Mouse (Mus musculus): Measurements from ENCODE around the gene Ptpn5. TPM values are rescaled to one million over a fixed set of nuclear protein-coding genes. Genes with fewer than 3 reads are reported as not detected.

Gene Ptpn5
- total RNA-seq (2021), result 100 to 1,000 TPM; 104 to 107 TPM
- long read RNA-seq, experiment 1, transcript Ptpn5-201 (14 exons, 3,145 nt), result major isoform, 66 of 141 reads
- long read RNA-seq, experiment 1, transcript Ptpn5-202 (14 exons, 3,137 nt), result minor isoform, 7 of 141 reads
- long read RNA-seq, experiment 1, partial matches to known transcripts, result 41 of 141 reads
- long read RNA-seq, experiment 1, other reads (novel, unspliced or antisense), result 27 of 141 reads
- long read RNA-seq, experiment 2, transcript Ptpn5-201 (14 exons, 3,145 nt), result major isoform, 94 of 181 reads
- long read RNA-seq, experiment 2, transcript Ptpn5-202 (14 exons, 3,137 nt), result minor isoform, 6 of 181 reads
- long read RNA-seq, experiment 2, partial matches to known transcripts, result 50 of 181 reads
- long read RNA-seq, experiment 2, other reads (novel, unspliced or antisense), result 31 of 181 reads

GRCm38 (mm10) chr7:47133331-47133730, at the start of gene Ptpn5:
Ptpn5 (minus strand) TSS chr7:47133684.
- TF ChIP-seq CTCF (conservative IDR thresholded peaks at IDR 0.05), result no peak
- Histone ChIP-seq H3K4me3 (peak within 1 kb of the TSS; percentile 84), H3K27ac (peak within 1 kb of the TSS; percentile 96)
- DNase-seq (ENCODE audit: low spot score in 2 of 2), result no peak

GRCm38 (mm10) chr7:47170814-47171213, 37.3 kb upstream of the Ptpn5 start:
- H3K27ac ChIP-seq, result no peak overlapping the region
- no peak overlapping the region for H3K4me3 ChIP-seq
- DNase-seq (ENCODE audit: low spot score in 2 of 2), result no peak
- TF ChIP-seq CTCF (conservative IDR thresholded peaks at IDR 0.05), result no peak

GRCm38 (mm10) chr7:47165028-47165427, 31.5 kb upstream of the Ptpn5 start:
- H3K4me3 ChIP-seq, result no peak overlapping the region
- TF ChIP-seq CTCF (conservative IDR thresholded peaks at IDR 0.05), result no peak
- no peak overlapping the region for H3K27ac ChIP-seq
- no peak for DNase-seq (ENCODE audit: low spot score in 2 of 2)

GRCm38 (mm10) chr7:47163203-47163602, 29.7 kb upstream of the Ptpn5 start:
- no peak overlapping the region for H3K4me3 ChIP-seq
- H3K27ac ChIP-seq, result no peak overlapping the region
- no peak for DNase-seq (ENCODE audit: low spot score in 2 of 2)
- TF ChIP-seq CTCF (conservative IDR thresholded peaks at IDR 0.05), result peak; percentile 17; the same call in 1 of the 2 replicates

- no peak for DNase-seq (ENCODE audit: low spot score in 2 of 2)
- Histone ChIP-seq H3K27ac (no peak overlapping the region), H3K4me3 (no peak overlapping the region)
- TF ChIP-seq CTCF (conservative IDR thresholded peaks at IDR 0.05), result no peak
Observed at GRCm38 (mm10) chr7:47158451-47158850, 25.0 kb upstream of the Ptpn5 start.

- no peak for DNase-seq (ENCODE audit: low spot score in 2 of 2)
- H3K27ac ChIP-seq, result no peak overlapping the region
- H3K4me3 ChIP-seq, result no peak overlapping the region
- TF ChIP-seq CTCF (conservative IDR thresholded peaks at IDR 0.05), result no peak
Observed at GRCm38 (mm10) chr7:47157743-47158142, 24.3 kb upstream of the Ptpn5 start.

- no peak overlapping the region for H3K4me3 ChIP-seq
- no peak overlapping the region for H3K27ac ChIP-seq
- TF ChIP-seq CTCF (conservative IDR thresholded peaks at IDR 0.05), result no peak
- peak in 1 of 2 experiments; percentile 48 for DNase-seq (ENCODE audit: low spot score in 2 of 2)
Observed at GRCm38 (mm10) chr7:47155849-47156248, 22.4 kb upstream of the Ptpn5 start.

GRCm38 (mm10) chr7:47155396-47155795, 21.9 kb upstream of the Ptpn5 start:
- TF ChIP-seq CTCF (conservative IDR thresholded peaks at IDR 0.05), result peak; percentile 61
- no peak for DNase-seq (ENCODE audit: low spot score in 2 of 2)
- Histone ChIP-seq H3K27ac (no peak overlapping the region), H3K4me3 (no peak overlapping the region)

GRCm38 (mm10) chr7:47150420-47151061, 17.1 kb upstream of the Ptpn5 start:
- TF ChIP-seq CTCF (conservative IDR thresholded peaks at IDR 0.05), result peak; percentile 97; the same call in 1 of the 2 replicates

GRCm38 (mm10) chr7:47148298-47148697, 14.8 kb upstream of the Ptpn5 start:
- no peak for DNase-seq (ENCODE audit: low spot score in 2 of 2)
- TF ChIP-seq CTCF (conservative IDR thresholded peaks at IDR 0.05), result no peak
- Histone ChIP-seq H3K27ac (no peak overlapping the region), H3K4me3 (no peak overlapping the region)

More at GRCm38 (mm10) chr7:47150420-47151061, 17.1 kb upstream of the Ptpn5 start:
- Histone ChIP-seq H3K4me3 (no peak overlapping the region), H3K27ac (no peak overlapping the region)
- peak in 1 of 2 experiments; percentile 55 for DNase-seq (ENCODE audit: low spot score in 2 of 2)

GRCm38 (mm10) chr7:47146034-47146812, 12.7 kb upstream of the Ptpn5 start:
- TF ChIP-seq CTCF (conservative IDR thresholded peaks at IDR 0.05), result peak; percentile 82
- peak in 1 of 2 experiments; percentile 73 for DNase-seq (ENCODE audit: low spot score in 2 of 2)
- Histone ChIP-seq H3K27ac (no peak overlapping the region), H3K4me3 (no peak overlapping the region)

GRCm38 (mm10) chr7:47144299-47144698, 10.8 kb upstream of the Ptpn5 start:
- no peak for DNase-seq (ENCODE audit: low spot score in 2 of 2)
- Histone ChIP-seq H3K4me3 (no peak overlapping the region), H3K27ac (no peak overlapping the region)
- TF ChIP-seq CTCF (conservative IDR thresholded peaks at IDR 0.05), result no peak

- no peak for DNase-seq (ENCODE audit: low spot score in 2 of 2)
- TF ChIP-seq CTCF (conservative IDR thresholded peaks at IDR 0.05), result no peak
- no peak overlapping the region for H3K4me3 ChIP-seq
- H3K27ac ChIP-seq, result no peak overlapping the region
Observed at GRCm38 (mm10) chr7:47139823-47140325, 6.4 kb upstream of the Ptpn5 start.
